Comparison of ENCODE assay signal across 18 mouse cellular contexts in genomic region chr5:35799090-35799489, GRCm38 (mm10). TPM values are rescaled to one million over a fixed set of nuclear protein-coding genes. Genes with fewer than 3 reads are reported as not detected.
DNase-seq lines count a peak whose midpoint lies in the region; ATAC-seq and TF ChIP-seq lines count a peak whose summit lies in the region.
"Had no signal": no experiment of that assay in that cellular context is flagged by ENCODE, and none has a peak within 500 bp of the region (broad histone marks: within the 10 kb centered on the region; RNA-seq: fewer than 3 reads in every experiment).

No protein-coding gene starts in this region.

- WGBS in heart, embryonic 13.5 days, result 33% methylated on average over 5 of the region's 5 CpGs
- WGBS in liver, embryonic 11.5 days, result 34% methylated on average over 5 of the region's 5 CpGs

- no peak overlapping the region for H3K27ac ChIP-seq in heart, embryonic 13.5 days (replicated peaks)
- no peak overlapping the region for H3K27ac ChIP-seq in cortical plate, adult 2 months (ENCODE audit: insufficient read depth, low read length)
- no peak overlapping the region for H3K27ac ChIP-seq in liver, embryonic 11.5 days (ENCODE audit: low read depth, low read length)
- H3K27ac ChIP-seq: embryonic facial prominence, embryonic 15.5 days; forebrain, embryonic 10.5 days; hindbrain, embryonic 10.5 days; hindbrain, embryonic 14.5 days had no signal

- no peak for DNase-seq in heart, adult 9 months (ENCODE audit: low spot score in 2 of 2)
- DNase-seq in left cerebral cortex, postnatal 36 days (ENCODE audit: low spot score in 2 of 2), result peak; percentile 56 to 63
- DNase-seq in left cerebral cortex, postnatal 4 days, result no peak
- no peak for DNase-seq in liver, embryonic 11.5 days (ENCODE audit: low spot score)
- DNase-seq: adrenal gland, adult 2 months; adrenal gland, postnatal 25 days; cerebellum, adult 2 months; embryo, embryonic 11 days; heart, adult 18-20 months had no signal

- TF ChIP-seq POLR2A in cortical plate, adult 2 months (IDR thresholded peaks at IDR 0.05; ENCODE audit: extremely low read depth, insufficient read depth, low read length), result 0 out of 2 replicates have a peak, but pooled peaks have one; percentile 20

- intact Hi-C loops in left cerebral cortex, postnatal 36 days (cut with DNase I), result loop anchor here (5.0 kb wide), 1 partner anchor 42 kb away; the partner anchor contains the start of gene Ablim2
- intact Hi-C loops in left cerebral cortex, postnatal 4 days (cut with DNase I), result loop anchor here (2.0 kb wide), 1 partner anchor 56 kb away; no protein-coding TSS in a partner anchor

- peak overlapping the region; percentile 5; the same call in 1 of the 2 replicates for H3K9ac ChIP-seq in heart, embryonic 13.5 days
- no peak overlapping the region for H3K9ac ChIP-seq in liver, embryonic 11.5 days (ENCODE audit: low read depth, low read length)
- H3K9ac ChIP-seq: embryonic facial prominence, embryonic 15.5 days; hindbrain, embryonic 14.5 days had no signal

- no peaks in the 10 kb centered on the region for H3K36me3 ChIP-seq in heart, embryonic 13.5 days
- no peaks in the 10 kb centered on the region for H3K36me3 ChIP-seq in liver, embryonic 11.5 days (ENCODE audit: control insufficient read depth, insufficient read depth, low read length)
- H3K36me3 ChIP-seq: embryonic facial prominence, embryonic 15.5 days; forebrain, embryonic 10.5 days; hindbrain, embryonic 10.5 days had no signal

- no peak overlapping the region for H3K4me3 ChIP-seq in heart, embryonic 13.5 days
- no peak overlapping the region for H3K4me3 ChIP-seq in cortical plate, adult 2 months (ENCODE audit: insufficient read depth, low read length)
- no peak overlapping the region for H3K4me3 ChIP-seq in liver, embryonic 11.5 days (ENCODE audit: low read depth, low read length)
- H3K4me3 ChIP-seq: embryonic facial prominence, embryonic 15.5 days; erythroblast, embryonic 14.5 days; forebrain, embryonic 10.5 days; hindbrain, embryonic 10.5 days had no signal

- H3K4me2 ChIP-seq in heart, embryonic 13.5 days, result no peak overlapping the region
- no peak overlapping the region for H3K4me2 ChIP-seq in liver, embryonic 11.5 days
- H3K4me2 ChIP-seq: embryonic facial prominence, embryonic 15.5 days; heart, embryonic 11.5 days; hindbrain, embryonic 14.5 days had no signal

- peaks cover 44% of the 10 kb centered on the region for H3K4me1 ChIP-seq in heart, embryonic 13.5 days
- peaks cover 15% of the 10 kb centered on the region for H3K4me1 ChIP-seq in cortical plate, adult 2 months (ENCODE audit: control insufficient read depth, insufficient read depth, low read length)
- no peaks in the 10 kb centered on the region for H3K4me1 ChIP-seq in liver, embryonic 11.5 days (replicated peaks; ENCODE audit: control insufficient read depth, insufficient read depth, low read length)
- H3K4me1 ChIP-seq: forebrain, embryonic 10.5 days had no signal

- H3K9me3 ChIP-seq in heart, embryonic 13.5 days, result no peaks in the 10 kb centered on the region
- H3K9me3 ChIP-seq in liver, embryonic 11.5 days (ENCODE audit: control insufficient read depth, low read length), result no peaks in the 10 kb centered on the region
- H3K9me3 ChIP-seq: embryonic facial prominence, embryonic 15.5 days; forebrain, embryonic 10.5 days; hindbrain, embryonic 10.5 days had no signal

- no peak for TF ChIP-seq CTCF in cortical plate, adult 2 months (IDR thresholded peaks at IDR 0.05; ENCODE audit: extremely low read depth, insufficient read depth, low read length)

- no peak for ATAC-seq in heart, embryonic 13.5 days (ENCODE audit: extremely low read depth, insufficient number of reproducible peaks, low FRiP score, low TSS enrichment)
- no peak for ATAC-seq in liver, embryonic 11.5 days (replicated peaks; ENCODE audit: low FRiP score)
- ATAC-seq: forebrain, embryonic 14.5 days had no signal

- H3K27me3 ChIP-seq in heart, embryonic 13.5 days (replicated peaks), result peaks cover 13% of the 10 kb centered on the region; the same call in 1 of the 2 replicates
- 0 out of 2 replicates have a peak, but pooled peaks cover 2% of the 10 kb centered on the region for H3K27me3 ChIP-seq in liver, embryonic 11.5 days (replicated peaks; ENCODE audit: control insufficient read depth, insufficient read depth, low read length)
- H3K27me3 ChIP-seq: embryonic facial prominence, embryonic 15.5 days had no signal

RNA-seq across cellular contexts. Expression of gene Ablim2, which starts 41.4 kb away (rescaled TPM):
- 4.9 and 5.1 TPM in 2 replicates for polyA plus RNA-seq in heart, embryonic 13.5 days (2015; fragmentation: Nextera tagmentation; extraction: Ambion mirVana)
- 100 to 1,000 TPM; 150 to 220 TPM for total RNA-seq in left cerebral cortex, postnatal 36 days (2021)
- total RNA-seq in left cerebral cortex, postnatal 4 days (2021), result 10 to 100 TPM; 48.5 to 53.3 TPM
- polyA plus RNA-seq in cortical plate, adult 2 months (2012; rRNA removed), result 145 and 176 TPM in 2 replicates
- polyA plus RNA-seq in liver, embryonic 11.5 days (2014; fragmentation: Nextera tagmentation; extraction: Ambion mirVana), result 0.18 and 0.29 TPM in 2 replicates
- polyA plus RNA-seq: erythroblast, embryonic 14.5 days; forebrain, embryonic 10.5 days had no signal

RNA-seq across cellular contexts. Expression of gene Sh3tc1, which starts 59.3 kb away (rescaled TPM):
- polyA plus RNA-seq in heart, embryonic 13.5 days (2015; fragmentation: Nextera tagmentation; extraction: Ambion mirVana), result 9.2 and 9.7 TPM in 2 replicates
- 1 to 10 TPM; 3.0 to 3.3 TPM for total RNA-seq in left cerebral cortex, postnatal 36 days (2021)
- 1 to 10 TPM; 2.2 to 2.3 TPM for total RNA-seq in left cerebral cortex, postnatal 4 days (2021)
- 1.2 and 1.4 TPM in 2 replicates for polyA plus RNA-seq in cortical plate, adult 2 months (2012; rRNA removed)
- polyA plus RNA-seq in liver, embryonic 11.5 days (2014; fragmentation: Nextera tagmentation; extraction: Ambion mirVana), result 4.0 and 4.3 TPM in 2 replicates

Comparison
In these comparisons a context has a peak if more than half of its experiments do, and no peak if none do; other contexts are left out.
1. DNase-seq: peak in left cerebral cortex, postnatal 36 days (2 of 2); none in heart, adult 9 months (0 of 2), left cerebral cortex, postnatal 4 days (single experiment) and liver, embryonic 11.5 days (single experiment).
2. RNA of gene Ablim2, which starts 41.4 kb away (polyA plus RNA-seq): 145 to 176 TPM in cortical plate, adult 2 months; 4.9 to 5.1 TPM in heart, embryonic 13.5 days and 0.18 to 0.29 TPM in liver, embryonic 11.5 days; every median in the first group is over 10 times any median in the second.